Mouse (Mus musculus) kidney, adult 11 months (tissue): ENCODE results near the gene Pde11a.

ENCODE experiments used
- DNase-seq: peaks from one replicate; pipeline ENCODE4 v3.0.0; 2022

Gene Pde11a

GRCm38 (mm10) chr2:76158973-76159372 lies 179.6 kb downstream of the Pde11a start:
- no peak for DNase-seq

GRCm38 (mm10) chr2:76141136-76141535 lies 197.4 kb downstream of the Pde11a start:
- DNase-seq, result no peak

GRCm38 (mm10) chr2:76132983-76133382 lies 205.6 kb downstream of the Pde11a start:
- DNase-seq, result no peak

GRCm38 (mm10) chr2:76129933-76130627 lies 208.5 kb downstream of the Pde11a start:
- DNase-seq, result no peak

- DNase-seq, result no peak
Observed at GRCm38 (mm10) chr2:76129058-76129437, 209.5 kb downstream of the Pde11a start.

GRCm38 (mm10) chr2:76128105-76129057 lies 210.2 kb downstream of the Pde11a start:
- DNase-seq, result no peak

- DNase-seq, result no peak
Observed at GRCm38 (mm10) chr2:76126651-76127050, 211.9 kb downstream of the Pde11a start.

- DNase-seq, result no peak
Observed at GRCm38 (mm10) chr2:76124821-76125220, 213.8 kb downstream of the Pde11a start.

GRCm38 (mm10) chr2:76122167-76122566 lies 216.4 kb downstream of the Pde11a start:
- DNase-seq, result no peak

GRCm38 (mm10) chr2:76119848-76120247 lies 218.7 kb downstream of the Pde11a start:
- DNase-seq, result no peak

GRCm38 (mm10) chr2:76118491-76118890 lies 220.1 kb downstream of the Pde11a start:
- no peak for DNase-seq

- no peak for DNase-seq
Observed at GRCm38 (mm10) chr2:76117219-76117618, 221.4 kb downstream of the Pde11a start.

- DNase-seq, result no peak
Observed at GRCm38 (mm10) chr2:76115696-76116095, 222.9 kb downstream of the Pde11a start.

- no peak for DNase-seq
Observed at GRCm38 (mm10) chr2:76114734-76115133, 223.8 kb downstream of the Pde11a start.

- DNase-seq, result no peak
Observed at GRCm38 (mm10) chr2:76109653-76110052, 228.9 kb downstream of the Pde11a start.

- DNase-seq, result no peak
Observed at GRCm38 (mm10) chr2:76101889-76102602, 236.5 kb downstream of the Pde11a start.

GRCm38 (mm10) chr2:76100597-76100996 lies 238.0 kb downstream of the Pde11a start:
- no peak for DNase-seq

- no peak for DNase-seq
Observed at GRCm38 (mm10) chr2:76099726-76100347, 238.7 kb downstream of the Pde11a start.

- peak; percentile 53 for DNase-seq
Observed at GRCm38 (mm10) chr2:76098381-76098780, 240.2 kb downstream of the Pde11a start.

GRCm38 (mm10) chr2:76097847-76098246 lies 240.7 kb downstream of the Pde11a start:
- no peak for DNase-seq

- DNase-seq, result no peak
Observed at GRCm38 (mm10) chr2:76097284-76097683, 241.3 kb downstream of the Pde11a start.

- DNase-seq, result no peak
Observed at GRCm38 (mm10) chr2:76095861-76096260, 242.7 kb downstream of the Pde11a start.

- DNase-seq, result no peak
Observed at GRCm38 (mm10) chr2:76090506-76090905, 248.1 kb downstream of the Pde11a start.
